In genomic region chr14:73323965-73324364, GRCm38 (mm10) we compare ENCODE assay signal across 10 mouse cellular contexts. TPM values are rescaled to one million over a fixed set of nuclear protein-coding genes. Genes with fewer than 3 reads are reported as not detected.
DNase-seq lines count a peak whose midpoint lies in the region; ATAC-seq and TF ChIP-seq lines count a peak whose summit lies in the region.
"Had no signal": no experiment of that assay in that cellular context is flagged by ENCODE, and none has a peak within 500 bp of the region (broad histone marks: within the 10 kb centered on the region; RNA-seq: fewer than 3 reads in every experiment).

No protein-coding gene starts in this region.

- no peak for TF ChIP-seq POLR2A in CH12.LX (IDR thresholded peaks at IDR 0.05; ENCODE audit: low read depth, low read length)

- no peaks in the 10 kb centered on the region for H3K27me3 ChIP-seq in heart, embryonic 11.5 days (ENCODE audit: control insufficient read depth, insufficient read depth, low read length)
- peaks cover 4% of the 10 kb centered on the region for H3K27me3 ChIP-seq in CH12.LX (replicated peaks)
- H3K27me3 ChIP-seq in embryonic facial prominence, embryonic 13.5 days, result no peaks in the 10 kb centered on the region
- H3K27me3 ChIP-seq in liver, embryonic 16.5 days (ENCODE audit: control insufficient read depth, insufficient read depth, low read depth, low read length), result no peaks in the 10 kb centered on the region

- no peaks in the 10 kb centered on the region for H3K36me3 ChIP-seq in heart, embryonic 11.5 days (ENCODE audit: control insufficient read depth, insufficient read depth, low read length)
- H3K36me3 ChIP-seq in CH12.LX (replicated peaks in 1 of 2; ENCODE audit: control insufficient read depth in 1 of 2, insufficient read depth in 1 of 2, low read length in 1 of 2), result peaks cover 5 to 8% of the 10 kb centered on the region in 2 experiments
- no peaks in the 10 kb centered on the region for H3K36me3 ChIP-seq in embryonic facial prominence, embryonic 13.5 days
- H3K36me3 ChIP-seq in liver, embryonic 16.5 days (ENCODE audit: control insufficient read depth, insufficient read depth), result peaks cover 4% of the 10 kb centered on the region

- dilution Hi-C loops in CH12.LX (cut with MboI; ENCODE audit: extremely low pct_ligation_motif_present, extremely low pct_unique_long_range_greater_than_20kb, low sequenced_read_pairs), result no loop called here

- peak overlapping the region; percentile 91; the same call in 1 of the 2 replicates for H3K4me2 ChIP-seq in heart, embryonic 11.5 days
- peak overlapping the region; percentile 88; the same call in 1 of the 2 replicates for H3K4me2 ChIP-seq in CH12.LX (ENCODE audit: insufficient read depth, low read depth, poor library complexity, severe bottlenecking)
- peak overlapping the region; percentile 86 for H3K4me2 ChIP-seq in embryonic facial prominence, embryonic 13.5 days
- peak overlapping the region; percentile 92 for H3K4me2 ChIP-seq in liver, embryonic 16.5 days (ENCODE audit: low read depth, low read length)

- no peak for TF ChIP-seq EP300 in CH12.LX (IDR thresholded peaks at IDR 0.05; ENCODE audit: low read length)

- TF ChIP-seq RAD21 in CH12.LX (IDR thresholded peaks at IDR 0.05; ENCODE audit: low read depth, low read length), result no peak

- in situ Hi-C loops in CH12.LX (cut with MboI; ENCODE audit: low pct_ligation_motif_present, low pct_unique_long_range_greater_than_20kb, low sequenced_read_pairs), result no loop called here

- H3K79me2 ChIP-seq in CH12.LX (replicated peaks; ENCODE audit: control insufficient read depth, extremely low read depth, insufficient read depth, poor library complexity, severe bottlenecking), result peaks cover 10% of the 10 kb centered on the region

- H3K4me1 ChIP-seq in heart, embryonic 11.5 days (ENCODE audit: control insufficient read depth, insufficient read depth, low read length), result no peaks in the 10 kb centered on the region
- H3K4me1 ChIP-seq in CH12.LX (ENCODE audit: control insufficient read depth in 1 of 2, insufficient read depth in 2 of 2), result peaks cover under 1 to 21% of the 10 kb centered on the region in 2 experiments; a peak in 2 of 4 replicates
- peaks cover 17% of the 10 kb centered on the region for H3K4me1 ChIP-seq in embryonic facial prominence, embryonic 13.5 days
- H3K4me1 ChIP-seq in liver, embryonic 16.5 days (ENCODE audit: control insufficient read depth, low read depth, low read length), result peaks cover 36% of the 10 kb centered on the region

- H3K9me3 ChIP-seq in heart, embryonic 11.5 days (replicated peaks; ENCODE audit: control insufficient read depth, low read length), result no peaks in the 10 kb centered on the region
- no peaks in the 10 kb centered on the region for H3K9me3 ChIP-seq in CH12.LX (replicated peaks; ENCODE audit: low read length)
- H3K9me3 ChIP-seq in embryonic facial prominence, embryonic 13.5 days, result no peaks in the 10 kb centered on the region
- no peaks in the 10 kb centered on the region for H3K9me3 ChIP-seq in liver, embryonic 16.5 days (replicated peaks; ENCODE audit: control insufficient read depth, low read length)

- no peak for ATAC-seq in heart, embryonic 11.5 days (replicated peaks; ENCODE audit: insufficient number of reproducible peaks, low FRiP score, low TSS enrichment)
- no peak for ATAC-seq in embryonic facial prominence, embryonic 13.5 days (ENCODE audit: insufficient number of reproducible peaks, insufficient read depth, low FRiP score, low TSS enrichment, low read depth)
- ATAC-seq in liver, embryonic 16.5 days (ENCODE audit: low read depth), result no peak

- WGBS in heart, embryonic 11.5 days (ENCODE audit: insufficient replicate concordance), result 72% methylated on average over 2 of the region's 2 CpGs
- WGBS in embryonic facial prominence, embryonic 13.5 days, result 44% methylated on average over 2 of the region's 2 CpGs
- 53% methylated on average over 2 of the region's 2 CpGs for WGBS in liver, embryonic 16.5 days (ENCODE audit: insufficient replicate concordance)

- DNase-seq in heart, postnatal 4 days, result no peak
- no peak for DNase-seq in CH12.LX (ENCODE audit: extremely low read depth)
- no peak for DNase-seq in cerebellum, adult 11-12 months
- no peak for DNase-seq in spleen, adult 18-20 months
- no peak for DNase-seq in kidney, postnatal 14 days
- DNase-seq: cerebellum, postnatal 10 days; thymus, postnatal 4 days had no signal

- H3K27ac ChIP-seq in heart, embryonic 11.5 days (ENCODE audit: low read depth, low read length), result no peak overlapping the region
- no peak overlapping the region for H3K27ac ChIP-seq in CH12.LX (ENCODE audit: insufficient read depth, low read depth)
- no peak overlapping the region for H3K27ac ChIP-seq in embryonic facial prominence, embryonic 13.5 days
- peak overlapping the region; percentile 44; the same call in 1 of the 2 replicates for H3K27ac ChIP-seq in liver, embryonic 16.5 days (ENCODE audit: low read length)

- no peak for TF ChIP-seq CTCF in CH12.LX (conservative IDR thresholded peaks at IDR 0.05 in 1 of 2, IDR thresholded peaks at IDR 0.05 in 1 of 2; ENCODE audit: low read depth in 2 of 2, low read length in 2 of 2)

- H3K9ac ChIP-seq in heart, embryonic 11.5 days (ENCODE audit: low read depth, low read length), result no peak overlapping the region
- H3K9ac ChIP-seq in CH12.LX (ENCODE audit: insufficient read depth, low read depth), result peak overlapping the region; percentile 95; the same call in 1 of the 2 replicates
- H3K9ac ChIP-seq in embryonic facial prominence, embryonic 13.5 days, result no peak overlapping the region
- H3K9ac ChIP-seq in liver, embryonic 16.5 days (ENCODE audit: low read depth, low read length), result peak overlapping the region; percentile 97

- H3K4me3 ChIP-seq in heart, embryonic 11.5 days (ENCODE audit: low read depth, low read length), result no peak overlapping the region
- H3K4me3 ChIP-seq in CH12.LX (replicated peaks in 1 of 3; ENCODE audit: low read depth in 2 of 3, low read length in 2 of 3, poor library complexity in 1 of 3), result peak overlapping the region in 2 of 3 experiments; percentile 67 to 80
- H3K4me3 ChIP-seq in embryonic facial prominence, embryonic 13.5 days, result peak overlapping the region; percentile 91; the same call in 1 of the 2 replicates
- H3K4me3 ChIP-seq in liver, embryonic 16.5 days (ENCODE audit: low read depth, low read length), result peak overlapping the region; percentile 98

TF ChIP-seq in CH12.LX, 34 proteins besides CTCF, POLR2A, EP300 and RAD21:
- TF ChIP-seq MAX (IDR thresholded peaks at IDR 0.05; ENCODE audit: low read length), result no peak
- no peak for TF ChIP-seq MXI1 (IDR thresholded peaks at IDR 0.05; ENCODE audit: low read depth, low read length)
- TF ChIP-seq ZNF384 (IDR thresholded peaks at IDR 0.05; ENCODE audit: low read depth, low read length), result no peak
- TF ChIP-seq SMC3 (IDR thresholded peaks at IDR 0.05; ENCODE audit: low read depth, low read length), result no peak
- no peak for TF ChIP-seq ETS1 (conservative IDR thresholded peaks at IDR 0.05; ENCODE audit: low read depth, low read length)
- no peak for TF ChIP-seq USF2 (conservative IDR thresholded peaks at IDR 0.05; ENCODE audit: low read depth, low read length)
- TF ChIP-seq USF1 (IDR thresholded peaks at IDR 0.05; ENCODE audit: low read depth, low read length), result no peak
- TF ChIP-seq MYC (IDR thresholded peaks at IDR 0.05; ENCODE audit: low read depth, low read length), result no peak
- no peak for TF ChIP-seq JUN (IDR thresholded peaks at IDR 0.05; ENCODE audit: insufficient read depth, low read depth, low read length)
- TF ChIP-seq CHD1 (IDR thresholded peaks at IDR 0.05; ENCODE audit: low read depth, low read length), result no peak
- TF ChIP-seq JUND (conservative IDR thresholded peaks at IDR 0.05; ENCODE audit: low read depth, low read length), result no peak
- no peak for TF ChIP-seq POLR2AphosphoS2 (IDR thresholded peaks at IDR 0.05; ENCODE audit: low read depth, low read length)
- TF ChIP-seq MAZ (IDR thresholded peaks at IDR 0.05; ENCODE audit: low read depth, low read length), result no peak
- no peak for TF ChIP-seq KAT2A (IDR thresholded peaks at IDR 0.05; ENCODE audit: insufficient replicate concordance, low read length)
- TF ChIP-seq NRF1 (IDR thresholded peaks at IDR 0.05; ENCODE audit: low read depth, low read length), result no peak
- TF ChIP-seq ZMIZ1 (IDR thresholded peaks at IDR 0.05; ENCODE audit: low read depth, low read length), result no peak
- no peak for TF ChIP-seq ZKSCAN1 (IDR thresholded peaks at IDR 0.05; ENCODE audit: borderline replicate concordance, low read depth, low read length)
- TF ChIP-seq ELF1 (IDR thresholded peaks at IDR 0.05; ENCODE audit: low read depth, low read length), result no peak

RNA-seq across cellular contexts. Expression of gene Rb1, which starts 1.7 kb away (rescaled TPM):
- 15.6 and 18.1 TPM in 2 replicates for polyA plus RNA-seq in heart, embryonic 11.5 days (2014; fragmentation: Nextera tagmentation; extraction: Ambion mirVana)
- total RNA-seq in heart, postnatal 4 days (2021), result 10 to 100 TPM; 16.9 to 19.2 TPM
- total RNA-seq in CH12.LX (2012; rRNA removed), result 10.7 and 15.2 TPM in 2 replicates
- 16.7 and 19.3 TPM in 2 replicates for total RNA-seq in CH12.LX (2014; rRNA removed)
- polyA plus RNA-seq in CH12.LX (2012; ENCODE audit: insufficient read length, low read depth), result 13.6 TPM in 2 replicates
- 19.1 and 27.9 TPM in 2 replicates for polyA plus RNA-seq in embryonic facial prominence, embryonic 13.5 days (2015; fragmentation: Nextera tagmentation; extraction: Ambion mirVana)
- polyA plus RNA-seq in liver, embryonic 16.5 days (2015; fragmentation: Nextera tagmentation; extraction: Ambion mirVana), result 16.7 and 18.5 TPM in 2 replicates

Comparison
In these comparisons a context has a peak if more than half of its experiments do, and no peak if none do; other contexts are left out.
1. H3K9ac ChIP-seq: peak in CH12.LX (single experiment) and liver, embryonic 16.5 days (single experiment); none in heart, embryonic 11.5 days (single experiment) and embryonic facial prominence, embryonic 13.5 days (single experiment).
2. Peak in every context shown above with its lines, with median percentiles within 50 percentile points of each other: H3K4me2 ChIP-seq.